Mouse (Mus musculus) liver, embryonic 14.5 days (tissue): ENCODE data around the gene Pou2f2.

ENCODE experiments used
- CTCF ChIP-seq: IDR thresholded peaks from 2 replicates; pipeline ENCODE4 v1.5.1; 2016; ENCODE audit warnings: antibody characterized with exemption, low read depth, control low read depth
- EP300 ChIP-seq: IDR thresholded peaks from 2 replicates; pipeline ENCODE4 v1.6.1; 2016; ENCODE audit warnings: antibody characterized with exemption, low read depth

DNA sequence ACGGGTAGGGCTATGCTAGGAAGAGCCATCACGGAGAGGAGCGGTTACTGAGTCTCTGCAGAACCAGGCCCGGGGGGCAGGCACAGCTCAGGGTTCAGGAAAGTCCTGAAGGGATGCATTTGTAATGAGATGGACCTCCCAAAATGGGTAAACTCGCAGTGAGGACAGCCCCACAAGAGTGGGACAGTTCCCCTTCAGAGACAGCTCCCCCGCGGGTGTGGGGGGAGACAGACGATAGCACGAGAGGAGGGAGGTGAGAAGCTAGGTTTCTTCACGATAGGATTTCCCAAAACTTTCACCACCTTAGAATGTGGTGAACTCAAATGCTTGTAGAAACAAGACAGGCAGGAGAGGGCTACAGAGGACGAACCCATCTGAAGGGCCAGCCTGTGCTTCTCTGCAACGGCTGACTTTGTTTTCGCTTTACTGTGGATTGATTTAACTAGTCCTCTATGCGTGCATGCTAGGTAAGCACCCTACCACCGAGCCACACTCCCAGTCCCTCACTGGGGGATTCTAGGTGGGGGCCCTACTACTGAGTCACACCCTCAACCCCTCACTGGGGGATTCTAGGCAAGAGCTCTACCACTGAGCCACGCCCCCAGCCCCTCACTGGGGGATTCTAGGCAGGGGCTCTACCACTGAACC, 66.4 kb downstream of the Pou2f2 start:
- TF ChIP-seq EP300 (no peak), CTCF (no peak)
